Mouse (Mus musculus) erythroblast, adult 5-6 weeks (primary cell): ENCODE data around the gene Syce2. TPM values are rescaled to one million over a fixed set of nuclear protein-coding genes. Genes with fewer than 3 reads are reported as not detected.

ENCODE experiments used
- ATAC-seq: replicated peaks from 2 replicates; pipeline ENCODE4 v1.8.0; 2016; ENCODE audit warnings: moderate number of reproducible peaks, mild to moderate bottlenecking, moderate TSS enrichment, inconsistent platforms; ENCODE audit not compliant: poor library complexity, low FRiP score, severe bottlenecking
- total RNA-seq, 2 experiments: library from RNA; stranded (forward) in 1 of 2; stranded (reverse) in 1 of 2; fragments of 150-400 nt in 1 of 2; fragments of 200-764, 138-1000 nt in 1 of 2; gene quantifications; 2 replicates each; pipeline versions ENCODE4 v1.2.3 to v1.2.4; 2015 to 2017; ENCODE audit warnings: low replicate concordance in 2 of 2

Gene Syce2
- total RNA-seq, 2 experiments from 2014 or later, result 10.6 to 54.8 TPM

- ATAC-seq, result no peak
Observed at GRCm38 (mm10) chr8:84841514-84841913, 30.4 kb upstream of the Syce2 start.

DNA sequence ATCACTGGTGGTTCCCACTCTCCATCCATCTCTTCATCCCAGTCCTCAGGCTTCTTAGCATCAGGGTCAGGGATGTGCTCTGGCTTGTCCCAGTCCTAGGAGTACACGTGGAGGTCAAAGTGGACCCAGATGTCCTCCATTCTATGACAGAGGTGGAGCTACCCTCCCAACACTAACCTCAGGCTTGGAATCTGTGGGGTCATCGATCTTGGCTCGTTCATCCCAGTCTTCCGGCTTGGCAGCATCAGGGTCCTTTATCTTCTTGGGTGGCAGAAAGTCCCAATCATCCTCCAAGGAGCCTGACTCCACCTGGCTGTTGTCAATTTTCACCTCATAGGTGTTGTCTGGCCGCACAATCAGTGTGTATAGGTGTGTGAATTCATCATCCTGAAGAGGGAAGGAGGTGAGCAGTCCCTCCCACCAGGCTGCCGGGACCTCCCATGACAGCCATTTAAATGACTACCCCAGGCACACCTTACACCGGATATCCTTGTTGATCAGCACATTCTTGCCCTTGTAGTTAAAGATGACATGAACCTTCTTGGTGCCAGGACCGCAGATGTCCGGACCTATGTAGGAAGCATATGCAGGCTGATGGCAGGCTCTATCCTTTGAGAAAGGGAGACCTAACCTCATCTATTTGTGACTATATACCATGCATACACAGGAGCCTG, 27.4 kb upstream of the Syce2 start:
- no peak for ATAC-seq

DNA sequence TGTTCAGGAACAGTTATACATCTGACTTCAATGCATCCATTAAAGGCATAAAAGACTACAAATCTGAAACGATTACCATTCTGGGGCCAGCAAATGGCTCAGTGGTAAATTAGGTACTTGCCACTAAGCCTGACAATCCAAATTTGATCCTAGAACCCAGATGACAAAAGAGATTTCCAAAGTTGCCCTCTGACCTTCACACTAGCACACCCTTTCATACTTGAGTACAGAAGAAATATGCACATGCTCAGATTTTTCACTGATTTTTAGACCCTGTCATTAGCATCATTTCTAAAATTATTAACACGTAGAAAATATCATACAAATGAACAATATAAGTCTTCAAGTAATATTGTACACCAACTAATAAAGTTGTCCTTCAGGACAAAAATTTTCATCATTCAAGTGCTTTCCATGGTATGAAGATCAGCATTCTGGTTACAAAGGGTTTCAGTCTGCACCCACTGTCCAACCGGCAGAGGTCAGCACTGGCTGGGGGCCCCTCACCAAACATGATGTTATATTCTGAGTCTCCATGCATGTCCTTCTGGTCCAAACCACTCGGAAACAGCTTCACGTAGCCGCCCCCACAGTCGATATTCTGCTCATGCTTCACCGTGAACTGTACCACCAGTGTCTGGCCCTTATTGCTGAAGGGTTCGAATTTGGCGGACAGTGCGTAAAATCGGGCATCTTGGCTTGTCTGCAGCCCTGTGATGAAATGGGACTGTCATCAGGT, 26.4 kb upstream of the Syce2 start:
- ATAC-seq, result peak; percentile 15; the same call in 1 of the 2 replicates

DNA sequence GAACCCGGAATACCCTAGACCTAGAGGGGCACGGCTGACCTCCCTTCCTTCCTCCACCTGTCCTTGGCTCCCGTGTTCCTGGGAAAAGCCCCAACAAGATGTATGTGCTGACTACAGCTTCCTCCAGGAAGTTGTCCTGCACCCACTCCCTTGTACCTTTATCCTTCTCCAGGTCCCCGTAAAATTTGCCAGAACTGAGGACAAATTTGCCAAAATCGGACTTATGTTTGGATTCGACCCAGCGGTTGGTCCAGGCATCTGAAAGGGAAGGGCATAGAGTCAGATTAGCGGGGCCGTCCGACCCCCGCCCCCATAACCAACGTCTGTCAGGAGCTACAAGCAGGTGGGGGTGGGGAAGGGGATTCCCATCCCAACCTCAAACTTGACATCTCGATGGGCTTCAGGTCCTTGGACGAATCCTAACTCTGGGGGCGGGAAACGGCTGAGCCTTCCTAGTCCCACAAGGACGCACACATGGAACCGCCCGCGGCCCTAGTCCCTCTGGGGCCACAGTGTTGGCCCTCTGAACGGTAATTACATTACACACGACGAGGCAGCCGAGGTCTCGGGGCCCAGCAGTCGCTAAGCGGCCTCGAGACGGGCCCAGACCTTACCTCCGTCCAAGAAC, 25.7 kb upstream of the Syce2 start:
- ATAC-seq, result peak; percentile 9

DNA sequence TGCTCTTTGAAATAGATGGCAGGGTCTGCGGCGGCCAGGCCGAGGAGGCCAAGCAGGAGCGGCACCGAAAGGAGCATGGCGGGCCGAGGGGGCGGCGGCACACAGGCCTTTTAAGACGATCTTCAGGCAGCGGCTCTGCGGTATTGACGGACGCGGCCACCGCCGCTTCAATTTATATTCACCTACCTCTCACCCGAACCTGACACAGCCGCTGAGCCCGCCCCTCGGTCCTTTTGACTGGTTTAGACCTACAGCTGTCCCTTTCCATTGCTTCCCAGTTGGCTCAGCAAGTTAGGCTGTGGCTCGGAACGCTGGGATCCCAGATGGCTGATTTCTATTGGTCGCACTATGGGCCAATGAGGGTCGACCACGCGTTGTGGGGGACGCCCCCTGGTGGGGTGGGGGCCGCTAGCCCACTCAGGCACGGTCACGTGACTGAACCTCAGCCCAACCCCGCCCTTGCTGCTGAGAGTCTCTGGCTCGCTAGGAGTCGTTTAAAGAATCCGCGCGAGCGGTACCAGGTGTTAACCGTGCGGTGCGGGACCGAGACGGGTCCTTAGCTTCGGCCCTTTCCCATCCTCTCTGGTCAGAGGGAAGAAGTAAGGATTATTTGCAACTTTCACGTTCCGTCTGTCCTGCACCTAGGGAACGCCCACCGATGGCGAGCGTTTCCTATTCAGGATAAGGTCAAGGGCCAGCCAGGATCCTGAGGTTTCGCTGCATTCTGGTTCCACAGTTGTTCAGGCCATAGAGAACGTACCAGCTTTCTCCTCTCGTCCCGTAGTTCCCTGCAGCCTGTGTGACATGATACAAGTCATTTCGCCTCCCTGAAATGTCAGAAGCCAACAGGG, 25.0 kb upstream of the Syce2 start, which contains the start of gene Calr:
Gene Calr, minus strand, starts transcription at position 213 of the 851 bp plus-strand sequence.
- ATAC-seq, result peak; percentile 92

DNA sequence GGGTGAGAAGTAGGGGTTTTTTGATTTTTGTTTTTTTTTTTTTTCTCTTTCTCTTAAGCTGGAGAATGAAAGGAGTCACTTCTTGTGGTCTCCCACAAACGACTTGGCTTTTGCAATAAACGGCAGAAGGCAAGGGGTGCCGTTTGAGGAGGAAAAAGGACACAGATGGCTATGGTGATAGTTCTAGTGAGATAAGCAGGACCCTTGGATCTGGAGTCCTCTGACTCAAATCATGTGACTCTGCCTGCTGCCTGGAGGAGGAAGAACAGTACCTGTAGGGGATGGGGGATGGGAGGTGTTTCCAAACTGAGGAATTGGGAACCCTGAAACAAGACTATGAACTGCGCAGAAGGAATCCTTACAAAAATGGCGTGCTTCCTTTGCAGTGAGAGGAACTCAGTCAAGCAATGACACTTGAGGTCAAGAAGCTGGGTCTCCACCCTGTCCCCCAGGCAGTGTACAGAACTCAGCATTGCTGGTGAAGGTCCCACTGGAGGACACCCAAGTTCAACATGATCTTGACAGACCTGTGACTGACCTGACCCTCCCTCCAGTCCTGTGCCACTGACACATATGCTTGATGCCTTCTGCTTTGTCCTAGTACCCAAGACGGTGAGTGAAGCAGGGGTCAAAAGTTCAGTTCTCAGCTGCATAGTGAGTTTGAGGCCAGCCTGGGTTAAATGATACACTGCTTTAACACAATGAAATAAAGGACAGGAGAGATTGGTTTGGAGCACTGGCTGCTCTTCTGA, 24.1 kb upstream of the Syce2 start:
- no peak for ATAC-seq

- peak; percentile 30 for ATAC-seq
Observed at GRCm38 (mm10) chr8:84856434-84856833, 15.5 kb upstream of the Syce2 start.

GRCm38 (mm10) chr8:84856864-84857441, 15.0 kb upstream of the Syce2 start, which contains the start of gene Farsa:
Farsa (plus strand) TSS chr8:84856989.
- peak; percentile 95 for ATAC-seq

DNA sequence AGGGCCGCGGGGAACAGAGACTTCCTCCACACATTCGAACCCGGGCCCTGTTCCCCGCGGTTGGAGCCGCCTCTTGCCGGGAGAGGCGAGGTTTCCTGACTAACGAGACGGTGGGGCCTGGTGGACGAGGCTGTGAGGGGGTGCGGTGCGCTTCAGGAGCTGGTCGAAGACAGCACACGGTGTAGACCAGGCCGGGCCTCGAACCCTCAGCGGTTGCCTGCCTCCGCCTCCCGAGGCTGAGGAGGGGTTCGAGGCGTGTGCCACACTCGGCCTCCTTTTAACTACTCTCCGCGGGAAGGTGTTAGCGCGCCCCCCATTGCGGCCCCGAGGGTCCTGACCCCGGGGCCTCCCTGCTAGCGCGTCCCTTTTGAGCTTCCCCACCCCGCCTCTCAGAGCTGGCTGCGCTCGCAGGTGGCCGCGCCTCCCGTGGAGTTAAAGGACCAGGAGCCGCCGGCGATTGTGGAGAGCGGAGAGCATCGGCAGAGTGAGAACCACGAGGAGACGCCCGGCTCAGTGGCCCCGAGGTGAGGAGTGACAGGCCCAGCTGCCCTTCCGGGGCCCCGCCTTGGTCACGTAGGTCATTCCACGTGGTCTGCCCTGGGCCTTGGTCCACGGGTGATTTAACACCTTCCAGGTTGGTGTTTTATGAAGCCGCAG, 526 bp downstream of the Syce2 start:
- peak; percentile 73 for ATAC-seq

GRCm38 (mm10) chr8:84873016-84873415, 1.1 kb downstream of the Syce2 start:
- ATAC-seq, result no peak

DNA sequence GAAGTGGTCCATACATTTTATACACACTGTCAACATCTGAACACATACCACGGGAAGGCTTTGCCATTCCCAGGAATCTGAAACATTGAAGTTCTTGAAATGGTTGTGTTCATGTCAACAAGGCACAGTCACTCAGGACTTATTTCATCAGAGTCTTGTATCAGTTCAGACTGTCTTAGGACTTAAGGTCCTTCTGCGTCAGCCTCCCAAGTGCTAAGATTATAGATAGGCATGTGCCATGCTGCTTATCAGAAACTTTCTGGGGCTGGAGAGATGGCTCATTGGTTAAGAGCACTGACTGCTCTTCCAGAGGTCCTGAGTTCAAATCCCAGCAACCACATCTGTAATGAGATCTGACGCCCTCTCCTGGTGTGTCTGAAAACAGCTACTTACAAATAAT, 2.4 kb downstream of the Syce2 start:
- no peak for ATAC-seq

GRCm38 (mm10) chr8:84877297-84878035, 5.6 kb downstream of the Syce2 start:
- no peak for ATAC-seq

DNA sequence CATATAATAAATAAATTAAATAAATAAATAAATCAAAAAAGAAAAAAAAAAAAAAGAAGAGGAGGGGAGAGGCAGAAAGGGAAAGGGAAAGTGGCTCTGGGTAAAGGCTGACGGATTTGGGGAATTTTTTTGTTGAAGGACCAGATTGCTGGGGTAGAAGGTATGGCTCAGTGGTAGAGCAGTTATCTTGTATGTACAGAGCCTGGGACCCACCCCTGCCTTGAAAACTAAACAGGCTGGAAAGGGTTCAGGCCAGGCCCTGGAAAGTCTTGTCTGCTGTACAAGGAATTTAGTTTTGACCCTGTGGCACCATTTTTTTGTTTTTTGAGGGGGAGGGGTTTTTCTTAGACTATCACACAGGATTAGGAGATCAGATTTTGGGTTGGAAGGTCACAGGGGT, 7.0 kb downstream of the Syce2 start:
- ATAC-seq, result peak; percentile 68; the same call in 1 of the 2 replicates

GRCm38 (mm10) chr8:84884728-84885127, 12.8 kb downstream of the Syce2 start:
- no peak for ATAC-seq

DNA sequence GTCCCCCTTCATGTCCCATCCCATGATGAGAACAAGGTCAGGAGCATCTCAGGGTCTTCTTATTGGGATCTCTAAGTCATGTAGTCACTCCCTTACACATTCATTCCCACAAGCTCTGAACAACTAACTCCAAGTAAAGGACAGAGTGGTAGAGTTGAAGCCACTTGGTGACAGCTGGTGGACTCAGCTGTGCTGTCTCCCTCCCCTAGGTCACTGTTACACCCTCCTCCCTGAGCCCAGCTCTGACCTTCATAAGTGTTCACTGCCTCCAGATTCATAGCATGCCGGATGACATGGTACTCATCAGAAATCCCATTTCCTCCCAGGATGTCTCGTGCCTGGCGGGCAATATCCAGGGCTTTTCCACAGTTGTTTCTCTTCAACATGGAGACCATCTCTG, 16.4 kb downstream of the Syce2 start:
- ATAC-seq, result no peak

GRCm38 (mm10) chr8:84889141-84889540, 17.2 kb downstream of the Syce2 start:
- ATAC-seq, result no peak

DNA sequence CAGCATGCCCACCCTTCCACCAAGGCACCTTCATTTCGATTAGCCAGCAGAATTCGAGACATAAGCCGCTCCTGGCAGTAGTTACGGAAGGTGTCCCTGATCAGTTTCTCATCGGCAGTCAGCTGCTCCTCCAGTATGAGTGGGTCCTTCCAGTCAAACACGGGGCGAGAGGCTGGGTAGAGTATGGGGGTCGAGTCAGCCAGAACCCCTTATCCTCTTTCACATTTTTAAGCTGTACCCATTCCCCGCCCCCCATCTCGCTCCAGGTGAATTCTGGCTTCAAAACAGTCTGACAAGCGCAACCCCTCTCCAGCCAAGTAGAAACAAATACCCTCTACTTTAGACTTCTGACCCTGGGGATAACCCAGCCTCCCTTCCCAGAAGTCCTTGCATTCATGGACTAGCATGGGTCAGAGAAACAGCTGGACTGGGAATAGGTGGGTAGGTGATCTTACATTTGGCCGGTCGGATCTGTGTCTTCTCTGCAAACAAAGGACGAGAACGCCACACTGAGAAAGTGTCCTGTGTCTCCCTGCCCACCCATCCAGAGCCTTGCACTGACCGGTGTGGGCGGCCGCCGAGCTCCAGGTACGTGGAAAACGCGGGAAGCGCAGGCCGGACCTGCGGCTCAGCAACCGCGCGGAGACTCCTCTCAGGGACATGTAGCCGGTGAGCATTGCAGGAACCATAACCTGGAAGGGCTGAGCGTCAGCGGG, 21.2 kb downstream of the Syce2 start:
- no peak for ATAC-seq
